Mouse (Mus musculus) thymus, postnatal 36 days (tissue): ENCODE results near the gene Thumpd2.

Experiments
- DNase-seq, 2 experiments: peaks; one replicate each; pipeline ENCODE4 v3.0.0; 2022; ENCODE audit warnings: mixed read lengths in 2 of 2

Thumpd2 gene

DNA sequence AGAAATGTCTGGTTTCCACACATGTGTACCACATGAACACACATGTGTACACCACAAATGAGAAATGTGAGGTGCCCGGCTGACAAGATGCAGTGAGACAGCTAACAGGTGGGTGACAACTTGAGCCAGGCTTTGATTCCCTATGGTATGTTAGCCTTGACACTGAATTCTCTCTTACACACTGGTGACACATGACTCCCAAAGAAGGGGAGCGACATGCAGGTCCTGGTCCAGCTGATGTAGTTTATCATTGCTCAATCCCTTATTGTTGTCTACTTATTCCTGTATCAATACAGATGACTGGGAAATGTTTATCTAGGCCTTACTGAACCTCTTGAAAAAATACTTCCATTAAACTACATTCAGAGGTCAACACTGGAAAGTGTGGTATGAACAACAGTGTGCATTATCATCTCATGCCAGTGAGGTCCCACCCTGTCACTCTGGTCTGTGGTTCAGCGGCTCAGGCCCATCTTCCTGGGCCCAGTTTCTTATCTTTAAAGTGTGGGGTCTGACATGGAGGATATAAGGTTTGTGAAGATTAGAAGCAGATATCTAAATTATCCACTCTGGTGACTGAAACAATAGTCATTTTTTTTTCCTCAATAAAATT is 32.9 kb downstream of the Thumpd2 start:
- DNase-seq: no peak

DNA sequence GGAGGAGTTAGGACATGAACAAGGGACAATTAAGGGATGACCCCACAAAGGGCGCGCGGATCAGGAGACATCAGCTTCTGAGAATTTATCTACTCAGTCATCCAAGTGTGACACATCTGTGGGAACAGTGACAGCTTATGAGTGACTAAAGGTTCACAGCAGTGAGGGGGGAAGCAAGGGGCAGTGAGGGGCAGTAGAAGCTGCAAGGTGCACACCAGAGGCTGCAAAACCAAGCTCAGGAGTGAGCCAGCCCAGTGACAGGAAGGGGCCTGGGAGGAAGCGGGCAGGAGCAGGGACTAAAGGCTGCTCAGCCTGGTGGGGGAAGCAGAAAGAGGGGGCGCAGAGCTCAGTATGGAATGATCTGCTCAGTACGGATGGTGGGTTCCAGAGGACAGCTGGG is 37.6 kb downstream of the Thumpd2 start:
- no peak for DNase-seq

DNA sequence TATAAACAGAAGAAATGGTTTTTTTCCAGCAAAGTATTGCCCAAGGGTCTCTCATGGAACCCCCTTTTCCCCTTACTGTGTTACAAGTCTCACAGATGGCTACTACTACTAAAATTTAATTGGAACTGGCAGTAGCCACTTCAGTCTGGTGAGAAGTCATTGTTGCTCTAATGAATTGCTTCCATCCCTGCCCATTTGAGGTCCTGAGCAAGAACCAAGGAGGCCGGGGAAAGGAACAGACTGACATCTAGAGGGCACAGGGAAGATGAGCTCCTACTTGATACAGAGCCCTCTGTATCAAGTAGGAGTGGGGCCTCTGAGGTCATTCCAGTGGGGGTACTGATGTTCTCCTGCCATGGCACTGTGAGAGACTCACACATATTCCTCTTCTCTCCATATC is 47.8 kb downstream of the Thumpd2 start:
- no peak for DNase-seq

DNA sequence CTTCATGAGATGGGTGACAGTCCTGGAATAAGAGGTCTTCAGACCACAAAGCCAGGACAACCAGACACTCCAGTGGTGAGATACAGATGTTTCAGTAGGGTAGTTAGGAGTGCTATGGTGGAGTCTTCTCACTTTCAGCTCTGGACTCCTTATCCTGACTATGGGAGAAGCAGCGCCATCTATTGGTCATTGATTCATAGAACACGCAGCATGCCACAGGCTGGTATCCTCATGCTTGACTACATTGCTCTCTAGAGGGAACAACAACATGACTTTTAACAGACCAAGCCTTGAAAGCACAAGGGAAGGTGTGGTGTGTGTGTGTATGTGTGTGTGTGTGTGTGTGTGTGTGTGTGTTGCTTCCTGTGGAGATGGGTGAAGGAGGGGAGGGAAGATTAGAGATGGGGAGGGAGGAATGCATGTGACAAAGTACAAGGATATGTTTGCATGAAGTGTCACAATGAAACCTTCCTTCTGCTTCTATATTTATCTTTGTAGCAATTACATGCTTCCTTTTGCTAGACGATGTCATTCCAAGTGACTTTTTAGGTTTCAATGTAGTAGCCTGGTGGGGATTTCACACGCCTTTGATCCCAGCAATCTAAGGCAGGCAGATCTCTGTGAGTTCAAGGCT is 49.0 kb downstream of the Thumpd2 start:
- DNase-seq: peak; percentile 7 to 15

DNA sequence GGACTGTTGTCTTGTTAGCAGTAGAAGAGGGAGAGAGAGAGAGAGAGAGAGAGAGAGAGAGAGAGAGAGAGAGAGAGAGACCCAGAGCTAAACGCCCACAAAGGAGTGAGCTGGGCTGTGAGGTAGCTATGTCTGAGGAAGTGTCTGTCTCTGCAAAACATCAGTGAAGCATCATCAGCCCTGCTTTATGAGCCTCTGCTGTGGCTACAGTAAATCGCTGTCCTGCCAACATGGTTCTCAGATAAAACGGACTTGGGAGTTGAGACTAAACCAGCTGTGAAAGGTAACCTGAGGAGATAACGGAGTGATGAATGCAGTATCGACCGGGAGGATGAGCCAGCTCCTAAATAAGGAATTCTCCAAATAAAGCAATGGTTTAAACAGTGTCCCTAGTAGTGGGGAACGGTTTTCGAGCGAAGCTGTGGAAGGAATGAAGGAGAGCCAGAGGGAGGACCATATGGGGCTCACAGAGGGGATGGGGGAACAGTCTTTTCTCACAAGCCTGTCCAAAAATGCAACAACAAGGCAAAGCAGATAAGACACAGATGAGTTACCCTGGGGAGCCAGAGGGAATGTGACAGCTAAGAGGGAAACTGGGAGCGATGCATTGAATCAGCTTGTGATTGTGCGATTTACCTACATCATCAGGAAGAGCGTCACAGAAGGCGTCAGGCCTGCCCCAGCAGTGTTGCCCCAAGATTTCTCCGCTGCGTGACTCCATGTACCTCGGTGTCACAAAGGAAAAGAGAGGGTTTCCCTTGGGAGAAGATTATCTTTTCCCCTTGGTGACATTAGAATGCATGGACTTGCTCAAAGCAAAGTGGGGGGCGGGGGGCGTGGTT is 53.8 kb downstream of the Thumpd2 start:
- DNase-seq: no peak

DNA sequence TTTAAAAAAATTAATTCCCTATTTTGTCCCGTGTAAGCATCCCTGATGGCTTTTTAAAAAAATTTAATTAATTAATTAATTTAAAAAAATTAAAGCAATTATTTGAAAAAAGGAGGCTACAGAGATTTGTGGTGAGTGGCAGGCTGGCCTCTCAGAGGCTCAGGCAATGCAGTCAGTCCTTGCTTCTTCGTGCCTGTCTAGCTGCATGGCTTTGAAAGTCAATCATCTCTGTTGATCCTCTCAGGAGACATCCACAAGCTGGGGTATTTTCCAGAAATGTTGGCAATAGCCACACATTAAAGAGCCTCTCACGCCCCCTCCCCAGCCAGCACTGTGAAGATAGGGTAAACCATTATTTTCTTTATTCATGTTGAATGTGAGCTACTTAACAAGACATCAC is 54.7 kb downstream of the Thumpd2 start:
- no peak for DNase-seq

DNA sequence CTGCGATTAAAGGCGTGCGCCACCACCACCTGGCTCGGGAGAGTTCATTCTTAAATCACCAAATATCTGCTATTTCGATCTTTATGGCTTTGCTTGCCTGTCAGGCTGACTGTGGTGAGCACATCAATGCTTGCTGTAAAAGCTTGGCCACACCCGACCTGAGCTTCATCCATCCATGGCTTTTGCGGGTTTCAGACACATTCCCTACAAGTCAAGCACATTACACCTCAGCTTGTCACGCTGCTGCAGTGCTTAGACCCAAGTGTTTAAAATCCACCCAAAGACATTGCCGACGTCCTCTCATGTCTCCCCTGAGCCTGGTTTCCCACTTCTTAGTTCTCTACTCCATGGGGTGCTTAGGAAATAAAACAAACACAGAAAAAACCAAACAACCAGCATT is 55.8 kb downstream of the Thumpd2 start:
- no peak for DNase-seq

DNA sequence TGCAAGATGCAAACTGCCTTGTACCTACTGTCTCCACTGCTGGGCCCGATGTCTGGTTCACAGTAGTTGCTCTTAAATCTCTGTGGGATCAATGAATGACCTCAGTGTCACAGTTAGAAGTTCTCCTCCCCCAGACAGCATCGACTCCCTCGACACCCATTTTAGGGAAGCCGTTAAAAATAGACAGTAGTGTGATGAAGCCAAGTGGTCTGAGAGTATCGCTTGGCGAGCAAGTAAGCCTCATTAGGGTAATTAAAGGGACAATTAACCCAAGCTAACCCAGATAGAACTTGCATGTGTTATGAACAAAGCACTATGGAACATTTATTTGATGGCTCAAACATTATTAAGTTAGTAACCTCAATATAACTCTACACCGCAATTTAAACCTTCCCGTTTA is 59.6 kb downstream of the Thumpd2 start:
- DNase-seq: no peak

DNA sequence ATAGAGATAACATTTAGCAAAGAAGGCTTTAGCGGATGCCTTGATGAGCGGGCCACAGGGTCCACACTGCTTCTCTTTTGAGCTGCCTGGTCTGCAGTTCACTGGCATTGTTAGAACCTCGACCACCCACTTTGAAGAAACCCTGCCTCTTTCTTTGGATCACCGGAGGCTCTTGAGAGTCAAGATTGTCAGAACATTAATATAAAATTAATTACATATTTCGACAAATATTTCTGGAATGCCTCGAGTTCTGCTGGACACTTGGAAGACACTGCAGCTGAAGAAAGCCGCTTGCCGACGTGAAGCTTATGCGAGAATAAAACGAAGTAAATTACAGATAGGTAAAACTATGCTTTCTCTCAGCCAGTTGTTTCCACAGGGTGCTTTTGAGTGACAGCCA is 60.4 kb downstream of the Thumpd2 start:
- DNase-seq: no peak

DNA sequence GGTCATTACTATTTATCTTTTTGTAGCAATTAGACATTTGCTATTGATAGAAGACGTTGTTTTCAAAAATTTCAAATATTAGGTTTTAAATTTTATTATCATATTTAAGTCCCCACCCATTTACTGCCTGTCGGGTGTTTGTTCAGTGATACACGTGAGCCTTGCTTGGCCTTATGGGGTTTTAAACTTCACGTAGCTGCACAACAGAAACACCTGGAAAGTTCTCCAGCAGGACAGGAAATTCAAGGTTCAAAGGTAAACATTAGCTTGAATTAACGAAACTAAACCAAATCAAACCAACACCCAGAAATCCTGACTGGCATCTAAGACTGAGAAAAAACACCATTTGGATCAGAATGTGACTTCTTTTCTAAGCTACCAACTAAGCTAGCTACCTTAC is 62.8 kb downstream of the Thumpd2 start:
- DNase-seq: no peak

DNA sequence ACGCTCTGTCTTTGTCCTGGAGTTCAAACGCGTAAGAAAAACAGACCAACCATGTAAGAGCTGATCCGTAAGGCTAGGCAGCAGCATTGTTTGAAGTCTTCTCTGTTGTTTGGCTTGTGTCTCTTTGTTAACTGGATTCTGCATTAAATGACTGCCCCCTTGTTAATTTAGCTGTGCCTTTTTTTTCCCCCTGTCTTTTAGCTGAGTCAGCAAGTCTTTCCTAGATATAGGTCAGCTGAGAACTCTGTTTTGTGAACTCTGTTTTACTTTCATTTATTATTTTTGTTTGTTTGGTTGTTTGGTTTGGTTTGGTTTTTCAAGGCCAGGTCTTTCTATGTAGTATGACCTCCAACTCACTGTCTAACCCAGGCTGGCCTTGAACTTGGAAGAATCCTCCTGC is 63.2 kb downstream of the Thumpd2 start:
- no peak for DNase-seq

DNA sequence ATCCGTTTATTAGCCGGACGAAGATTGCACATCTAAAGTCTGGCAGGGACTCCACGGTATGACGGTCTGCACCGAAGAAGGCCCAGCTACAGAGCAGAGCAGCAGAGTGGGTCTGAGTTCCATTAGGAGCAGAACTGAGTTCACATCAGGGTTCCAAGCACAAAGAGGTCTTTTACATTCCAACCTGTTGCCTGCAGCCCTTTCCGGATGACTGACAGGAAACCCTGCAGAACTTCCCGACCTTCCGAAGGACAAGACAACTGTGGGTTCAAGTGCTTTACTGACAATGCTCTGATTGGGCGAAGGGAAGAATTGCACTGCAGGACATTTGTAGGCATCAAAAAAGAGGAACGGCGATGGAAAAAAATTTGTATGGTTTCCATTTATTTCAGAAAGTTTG is 63.9 kb downstream of the Thumpd2 start:
- DNase-seq: no peak

DNA sequence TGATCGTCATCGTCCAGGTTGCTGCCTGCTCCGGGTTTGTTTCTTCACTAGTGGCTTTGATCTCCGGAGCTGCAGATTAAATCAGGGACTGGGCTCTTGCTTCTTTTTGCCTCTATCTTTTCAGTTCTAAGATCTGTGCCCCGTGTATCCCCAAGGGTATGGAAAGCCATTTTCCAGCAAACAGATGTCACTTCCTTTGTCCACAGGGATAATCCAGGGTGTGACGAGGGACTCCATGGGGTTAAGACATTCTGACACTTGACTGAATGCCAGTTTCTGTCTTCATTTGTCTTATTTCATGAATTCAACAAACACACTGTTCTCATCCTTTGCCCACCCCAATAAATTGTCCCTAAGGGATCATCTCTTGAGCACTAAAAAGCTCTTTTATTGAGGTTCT is 65.9 kb downstream of the Thumpd2 start:
- no peak for DNase-seq

DNA sequence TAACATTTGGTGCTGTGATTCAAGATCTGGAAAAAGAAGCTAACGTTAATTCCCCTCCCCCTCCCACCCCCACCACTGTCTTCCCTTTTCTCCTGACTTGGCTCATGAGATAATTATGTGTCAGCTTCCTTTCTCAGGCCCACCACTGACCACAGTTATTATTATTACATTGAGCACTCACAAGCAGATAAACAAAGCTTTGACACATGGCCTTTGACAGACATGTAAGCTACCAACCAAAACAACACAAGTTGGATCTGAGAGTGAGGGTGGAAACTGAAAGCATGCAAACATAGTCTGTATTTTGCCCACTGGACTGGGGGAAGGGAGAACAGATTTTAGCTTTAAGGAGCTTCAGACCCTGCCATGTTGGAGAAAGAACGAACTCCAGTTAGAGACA is 67.7 kb downstream of the Thumpd2 start:
- DNase-seq: no peak

DNA sequence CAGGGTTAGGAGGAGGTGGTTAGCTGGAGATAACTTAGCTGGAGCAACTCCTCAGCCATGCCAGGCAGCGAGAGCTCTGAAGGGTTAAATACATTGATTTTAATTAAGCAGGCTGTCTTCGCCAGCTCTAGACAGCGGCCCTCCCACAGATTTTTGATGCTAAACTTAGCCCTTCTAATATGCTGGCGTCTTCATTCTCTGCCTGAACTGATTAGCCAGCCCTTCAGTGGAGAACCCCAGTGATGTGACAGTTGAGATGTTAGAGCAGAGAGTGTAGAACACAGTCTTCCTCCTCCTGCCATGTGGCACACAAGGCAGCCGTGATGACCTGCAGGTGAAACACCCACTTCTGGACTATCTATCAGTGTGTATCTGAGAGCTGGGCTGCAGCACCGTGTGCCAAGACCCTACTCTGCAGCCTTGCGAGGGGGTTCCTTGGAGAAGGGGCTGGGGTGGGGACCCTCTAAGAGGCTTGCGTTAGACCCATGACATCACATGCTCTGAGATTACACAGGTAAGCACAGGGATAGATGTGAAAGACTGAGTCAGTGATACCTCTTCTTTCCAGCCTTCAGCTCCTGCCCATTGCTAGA is 73.3 kb downstream of the Thumpd2 start:
- DNase-seq: no peak

DNA sequence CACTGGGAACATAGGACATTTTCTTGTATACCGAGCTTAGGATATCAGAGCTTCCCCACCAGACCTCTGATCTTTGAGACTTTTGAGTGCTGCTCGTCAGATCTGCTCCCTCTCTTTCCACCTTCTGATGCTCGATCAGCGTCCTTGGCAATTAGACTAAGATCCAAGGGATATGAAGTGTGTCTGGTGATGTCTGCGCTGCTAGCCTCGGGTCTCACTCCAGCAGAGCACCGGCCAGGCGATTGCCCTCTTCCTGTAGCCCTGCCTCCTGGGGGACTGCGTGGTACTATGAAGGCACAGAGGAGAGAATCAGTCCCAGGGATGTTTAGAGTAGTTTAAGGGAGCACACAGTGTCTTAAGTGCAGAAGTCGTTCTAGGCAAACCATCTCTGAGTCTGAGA is 81.9 kb downstream of the Thumpd2 start:
- no peak for DNase-seq

DNA sequence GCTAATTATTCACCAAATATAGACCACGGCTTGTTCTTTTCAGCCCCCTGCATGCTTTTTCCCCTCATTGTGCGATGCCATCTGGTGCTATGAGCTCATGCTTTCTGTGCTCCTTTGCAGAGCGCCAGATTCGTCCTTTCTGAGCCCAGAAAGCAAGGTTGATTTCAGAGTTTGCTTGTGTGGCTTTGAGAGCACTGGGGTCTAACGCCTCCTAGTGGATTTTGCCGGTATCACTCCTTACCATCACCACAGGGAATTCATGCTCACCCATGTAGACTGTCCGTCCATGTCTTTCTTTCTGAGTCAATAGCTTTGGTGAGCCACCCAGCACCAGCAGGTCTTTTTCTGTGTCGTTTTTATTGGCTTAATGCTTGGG is 82.5 kb downstream of the Thumpd2 start:
- DNase-seq: peak in 1 of 2 experiments; percentile 8

DNA sequence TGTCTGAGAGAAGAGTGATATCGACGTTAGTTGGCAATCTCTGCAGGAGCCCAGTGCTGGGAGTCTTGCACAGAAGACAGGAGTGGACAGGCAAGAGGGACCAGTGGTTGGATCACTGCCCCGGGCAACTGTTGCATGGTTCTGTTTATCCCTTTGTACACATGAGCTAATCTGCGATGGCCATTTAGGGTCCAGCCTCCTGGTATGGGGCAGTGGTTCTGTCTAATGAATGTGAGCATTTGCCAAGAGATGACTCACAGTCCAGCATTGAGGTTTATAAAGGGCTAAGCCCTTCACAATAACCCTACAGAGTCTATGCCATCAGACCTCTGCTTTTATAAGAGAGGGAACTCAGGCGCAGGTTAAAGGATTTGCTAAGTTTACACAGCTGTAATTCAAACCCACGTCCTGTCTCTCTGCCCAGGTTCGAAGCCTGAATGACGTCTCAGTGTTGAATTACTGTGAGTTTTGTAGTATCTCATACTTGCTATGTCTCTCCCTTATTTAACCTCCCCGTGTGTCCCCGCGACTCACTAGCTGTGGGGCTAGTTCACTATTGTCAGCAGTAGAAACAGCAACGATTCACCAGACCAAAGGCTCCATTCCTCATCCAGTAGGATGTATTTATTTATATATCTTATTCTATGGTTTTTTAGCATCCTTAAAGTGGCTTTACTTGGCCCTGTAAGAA is 83.0 kb downstream of the Thumpd2 start:
- DNase-seq: no peak

DNA sequence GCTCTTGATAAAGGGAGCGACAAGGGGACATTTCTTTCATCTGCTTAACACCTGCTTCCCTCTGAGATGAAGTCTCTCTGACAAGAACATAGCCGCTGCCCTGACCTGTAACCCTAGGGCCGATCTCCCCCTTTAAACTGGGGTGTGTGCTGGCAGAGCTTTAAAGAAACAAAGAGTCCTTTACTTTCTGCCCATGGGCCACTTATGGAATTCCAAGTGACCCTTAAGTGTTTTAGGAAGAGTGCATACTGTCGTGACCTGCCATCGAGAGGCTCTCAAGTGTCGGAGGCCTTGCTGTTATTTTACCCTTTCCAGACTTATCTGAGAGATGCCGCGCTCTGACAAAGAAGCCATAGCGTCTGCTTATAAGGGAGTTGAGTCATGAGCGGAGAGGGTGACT is 84.8 kb downstream of the Thumpd2 start:
- DNase-seq: no peak

DNA sequence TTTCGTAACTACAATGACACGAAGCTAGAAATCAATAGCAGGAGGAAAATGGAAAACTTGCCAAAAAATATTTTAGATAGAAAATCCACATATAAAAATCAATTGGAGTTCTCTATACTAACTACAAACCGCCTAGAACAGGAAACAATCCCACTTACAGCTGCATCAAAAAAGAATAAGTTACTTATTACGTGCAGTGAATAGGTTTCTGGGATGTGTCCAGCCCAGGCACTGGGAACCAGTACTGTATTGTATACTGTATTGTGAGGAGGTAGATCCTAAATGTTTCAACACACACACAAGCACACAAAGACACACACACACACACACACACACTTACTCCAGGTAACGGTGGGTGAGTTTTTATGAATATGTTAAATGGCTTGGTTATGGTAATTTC is 87.6 kb downstream of the Thumpd2 start:
- DNase-seq: no peak
